Mouse (Mus musculus) adrenal gland, adult 2 months (tissue): ENCODE measurements around the gene Rgs8. TPM values are rescaled to one million over a fixed set of nuclear protein-coding genes. Genes with fewer than 3 reads are reported as not detected.

Source experiments
- DNase-seq: peaks from one replicate; pipeline ENCODE4 v3.0.0; 2021
- polyA plus RNA-seq: library from polyadenylated mRNA; depleted of rRNA; stranded (reverse); fragments of >200 nt; gene quantifications from 2 replicates; pipeline ENCODE4 v1.2.3, GENCODE M21; 2012
- total RNA-seq, 2 experiments: library from RNA; stranded (reverse); gene quantifications; 2 replicates each; pipeline ENCODE4 v1.2.3; 2021

Rgs8 gene
- total and polyA plus RNA-seq, 3 experiments = 0.02 to 0.10 TPM; not detected in 1

GRCm38 (mm10) chr1:153675591-153675990 is 22.8 kb downstream of the Rgs8 start:
- no peak for DNase-seq

- no peak for DNase-seq
These were observed 24.8 kb downstream of the Rgs8 start for GRCm38 (mm10) chr1:153677635-153678034.

GRCm38 (mm10) chr1:153679147-153679546 is 26.3 kb downstream of the Rgs8 start:
- peak; percentile 85 for DNase-seq

- no peak for DNase-seq
These were observed 26.8 kb downstream of the Rgs8 start for GRCm38 (mm10) chr1:153679653-153680052.

GRCm38 (mm10) chr1:153680363-153680762 is 27.5 kb downstream of the Rgs8 start:
- no peak for DNase-seq

DNA sequence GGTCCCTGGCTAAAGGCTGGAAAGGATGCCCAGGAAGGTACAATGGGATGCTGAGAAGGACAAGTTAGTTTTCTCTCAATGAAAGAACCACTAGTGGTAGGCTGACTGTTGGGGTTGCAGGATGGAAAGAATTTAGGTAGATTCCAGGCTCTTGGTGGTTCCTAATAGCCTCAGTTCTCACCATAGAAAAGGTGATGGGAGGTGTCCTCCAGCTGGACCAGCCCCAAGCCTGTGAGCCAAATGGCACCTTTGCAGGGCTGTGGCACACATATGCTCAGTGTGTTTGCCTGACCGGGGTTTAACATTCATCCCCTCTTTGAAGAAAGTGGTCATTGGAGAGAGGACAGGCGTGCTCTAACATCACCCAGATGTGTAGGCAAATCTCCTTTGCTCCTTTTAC is 28.2 kb downstream of the Rgs8 start:
- no peak for DNase-seq

- no peak for DNase-seq
These were observed 30.4 kb downstream of the Rgs8 start for GRCm38 (mm10) chr1:153683190-153683589.

DNA sequence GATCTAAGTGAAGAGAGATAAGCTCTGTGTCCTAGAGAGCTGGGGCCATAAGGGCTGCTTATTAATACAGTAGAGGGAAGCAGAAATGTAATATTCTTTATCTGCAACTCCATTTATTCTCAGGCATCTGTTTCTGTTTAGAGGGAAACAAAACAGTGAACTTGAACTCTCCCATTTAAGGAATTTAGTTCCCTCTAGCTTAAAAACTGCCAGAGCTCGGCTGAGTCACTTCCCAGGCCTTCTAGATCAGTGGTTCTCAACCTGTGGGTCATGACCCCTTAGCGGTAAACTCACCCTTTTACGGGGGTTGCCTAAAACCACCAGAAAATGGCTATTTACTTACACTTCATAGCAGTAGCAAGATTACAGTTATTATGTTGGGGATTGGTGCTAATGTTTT is 32.8 kb downstream of the Rgs8 start:
- no peak for DNase-seq

- no peak for DNase-seq
These were observed 39.7 kb downstream of the Rgs8 start for GRCm38 (mm10) chr1:153692526-153692925.

GRCm38 (mm10) chr1:153694372-153695120 is 41.7 kb downstream of the Rgs8 start:
- no peak for DNase-seq

- no peak for DNase-seq
These were observed 42.6 kb downstream of the Rgs8 start for GRCm38 (mm10) chr1:153695398-153695797.

GRCm38 (mm10) chr1:153696093-153696492 is 43.3 kb downstream of the Rgs8 start:
- DNase-seq = no peak

GRCm38 (mm10) chr1:153696541-153696940 is 43.7 kb downstream of the Rgs8 start:
- no peak for DNase-seq

GRCm38 (mm10) chr1:153697581-153698251 is 44.9 kb downstream of the Rgs8 start:
- no peak for DNase-seq

- DNase-seq = no peak
These were observed 45.7 kb downstream of the Rgs8 start for GRCm38 (mm10) chr1:153698311-153699084.

GRCm38 (mm10) chr1:153700448-153701063 is 47.7 kb downstream of the Rgs8 start:
- DNase-seq = no peak

DNA sequence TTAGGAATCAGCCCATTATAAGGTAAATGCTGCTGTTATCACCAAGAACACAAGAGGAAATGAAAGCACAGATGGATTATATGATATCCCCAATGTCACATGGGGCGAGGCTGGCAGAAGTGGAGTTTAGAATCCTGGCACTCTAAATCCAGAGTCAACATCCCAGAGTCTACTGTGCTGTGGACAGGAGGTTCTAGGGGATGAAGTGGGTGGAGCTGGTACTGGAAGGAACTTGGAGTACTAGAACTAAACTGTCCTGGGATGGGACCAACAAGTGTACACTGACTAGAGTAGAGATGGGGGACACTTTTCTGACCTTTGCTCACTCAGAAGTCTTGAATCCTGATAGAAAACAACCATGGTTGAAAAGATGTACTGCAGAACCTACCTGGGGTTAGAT is 48.6 kb downstream of the Rgs8 start:
- DNase-seq = no peak

DNA sequence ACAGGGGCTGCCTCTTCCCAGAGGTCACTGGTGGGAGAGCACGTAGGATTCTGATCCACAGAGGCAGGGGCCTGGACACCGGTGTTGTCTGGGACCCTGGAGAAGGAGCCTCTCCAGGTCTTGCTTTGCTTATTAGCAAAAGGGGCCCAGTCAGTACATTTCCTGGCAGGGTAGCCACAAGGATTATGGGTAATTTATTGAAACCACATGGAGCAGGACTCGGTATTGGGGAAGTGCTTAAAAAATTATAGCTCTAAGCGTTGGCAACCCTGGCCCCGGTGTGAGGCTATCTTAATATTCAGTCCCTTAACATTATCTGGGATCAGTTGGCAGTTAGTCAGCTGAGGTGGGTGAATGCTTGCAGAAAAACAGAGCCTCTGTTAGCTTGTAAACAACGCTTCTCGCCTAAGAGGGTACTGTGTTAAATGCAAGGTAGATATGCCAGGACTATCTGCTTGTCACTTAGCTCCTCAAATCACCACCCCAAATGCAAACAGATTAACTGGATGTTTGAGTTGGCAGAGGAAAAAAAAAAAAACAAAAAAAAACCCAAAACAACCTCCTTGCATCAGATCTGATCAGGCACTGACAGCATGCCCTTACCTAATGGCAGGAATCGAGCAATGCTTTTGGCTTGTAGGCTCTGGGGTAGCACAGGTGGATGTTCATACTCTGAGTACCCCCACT is 49.5 kb downstream of the Rgs8 start:
- no peak for DNase-seq

DNA sequence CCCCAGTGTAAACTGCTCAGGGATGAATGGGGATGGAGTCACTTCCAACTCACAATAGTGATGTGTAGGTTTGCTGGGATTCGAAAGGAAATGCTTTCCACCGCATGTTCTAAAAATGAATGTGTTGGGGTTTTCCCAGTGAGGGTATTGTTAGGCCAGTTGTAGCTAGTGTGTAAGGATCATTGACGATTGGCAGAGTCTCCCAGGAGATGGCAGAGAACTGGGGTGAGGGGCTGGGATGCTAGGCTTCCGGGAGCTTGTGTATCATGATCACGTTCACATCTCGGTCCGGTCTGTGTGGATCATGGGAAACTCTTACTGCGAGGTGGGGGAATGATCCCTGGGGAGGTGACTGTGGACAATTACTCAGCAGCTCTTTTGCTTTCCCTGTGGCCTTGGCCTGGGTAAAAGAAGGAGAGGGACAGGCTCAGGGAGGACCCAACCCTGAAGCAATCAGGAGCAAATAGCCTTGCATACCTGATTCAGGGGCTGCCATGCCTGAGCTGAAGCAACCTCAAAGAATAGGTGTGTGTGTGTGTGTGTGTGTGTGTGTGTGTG is 50.1 kb downstream of the Rgs8 start:
- DNase-seq = peak; percentile 70

- DNase-seq = peak; percentile 56
These were observed 50.7 kb downstream of the Rgs8 start for GRCm38 (mm10) chr1:153703445-153703991.

- DNase-seq = no peak
These were observed 51.3 kb downstream of the Rgs8 start for GRCm38 (mm10) chr1:153704174-153704573.
